Mouse (Mus musculus): ENCODE data around the gene Acot4. TPM values are rescaled to one million over a fixed set of nuclear protein-coding genes. Genes with fewer than 3 reads are reported as not detected.

Acot4 gene
- polyA plus RNA-seq, 1 experiment from 2014 or later: 6.0 TPM

Other genes with a start within 250 kb of the Acot4 start
- gene Numb, start 116.4 kb upstream of the Acot4 start, polyA plus RNA-seq (2015; fragmentation: Nextera tagmentation; extraction: Ambion mirVana): 41.2 and 41.3 TPM in 2 replicates
- gene Riox1, start 87.8 kb upstream of the Acot4 start, polyA plus RNA-seq (2015; fragmentation: Nextera tagmentation; extraction: Ambion mirVana): 14.0 and 14.1 TPM in 2 replicates
- not detected in 2 replicates for gene Heatr4, start 53.5 kb upstream of the Acot4 start, polyA plus RNA-seq (2015; fragmentation: Nextera tagmentation; extraction: Ambion mirVana)
- gene Acot2, start 50.5 kb upstream of the Acot4 start, polyA plus RNA-seq (2015; fragmentation: Nextera tagmentation; extraction: Ambion mirVana): 37.8 and 39.0 TPM in 2 replicates
- 53.7 and 55.2 TPM in 2 replicates for gene Acot1, start 28.9 kb upstream of the Acot4 start, polyA plus RNA-seq (2015; fragmentation: Nextera tagmentation; extraction: Ambion mirVana)
- gene Gm49366, start 556 bp downstream of the Acot4 start, polyA plus RNA-seq (2015; fragmentation: Nextera tagmentation; extraction: Ambion mirVana): not detected in 2 replicates
- gene Acot3, start 13.8 kb downstream of the Acot4 start, polyA plus RNA-seq (2015; fragmentation: Nextera tagmentation; extraction: Ambion mirVana): 1.8 and 2.4 TPM in 2 replicates
- gene Acot5, start 30.9 kb downstream of the Acot4 start, polyA plus RNA-seq (2015; fragmentation: Nextera tagmentation; extraction: Ambion mirVana): not detected in 2 replicates
- gene Acot6, start 62.3 kb downstream of the Acot4 start, polyA plus RNA-seq (2015; fragmentation: Nextera tagmentation; extraction: Ambion mirVana): 1.5 and 1.8 TPM in 2 replicates
- gene Dnal1, start 76.0 kb downstream of the Acot4 start, polyA plus RNA-seq (2015; fragmentation: Nextera tagmentation; extraction: Ambion mirVana): 5.3 and 6.5 TPM in 2 replicates
- 1.00 and 1.0 TPM in 2 replicates for gene Pnma1, start 110.1 kb downstream of the Acot4 start, polyA plus RNA-seq (2015; fragmentation: Nextera tagmentation; extraction: Ambion mirVana)
- gene Elmsan1, start 180.5 kb downstream of the Acot4 start, polyA plus RNA-seq (2015; fragmentation: Nextera tagmentation; extraction: Ambion mirVana): 8.7 and 10.8 TPM in 2 replicates
- gene Ptgr2, start 246.9 kb downstream of the Acot4 start, polyA plus RNA-seq (2015; fragmentation: Nextera tagmentation; extraction: Ambion mirVana): 25.4 and 26.7 TPM in 2 replicates